Mouse (Mus musculus) forebrain, embryonic 14.5 days (tissue): Measurements from ENCODE around the gene Tek. TPM values are rescaled to one million over a fixed set of nuclear protein-coding genes. Genes with fewer than 3 reads are reported as not detected.
"Not testable (repeated sequence)": the region's sequence is repeated elsewhere in the genome, so short reads cannot be mapped to it uniquely, and the experiment has no call there.

Source experiments
- ATAC-seq: fragments of 200-750 bp; cut with Nextera tagmentation; 2 replicates; pipeline ENCODE4 v1.8.0; 2017; ENCODE audit warnings: mild to moderate bottlenecking, moderate library complexity
- DNase-seq: peaks from one replicate; pipeline ENCODE4 v3.0.0-alpha.2; 2015; ENCODE audit warnings: low spot score
- H3K27ac ChIP-seq: fragments of 300-500 bp; sonication (generic); 2 replicates; pipeline ENCODE4 v1.5.1; 2014; ENCODE audit warnings: low read depth, mild to moderate bottlenecking, control low read depth, low read length, moderate library complexity
- H3K27me3 ChIP-seq: fragments of 300-500 bp; sonication (generic); replicated peaks from 2 replicates; pipeline ENCODE4 v1.6.1; 2014; ENCODE audit warnings: low read length, control low read depth, mixed read lengths; ENCODE audit not compliant: control insufficient read depth, insufficient read depth
- H3K36me3 ChIP-seq: fragments of 300-500 bp; sonication (generic); 2 replicates; pipeline ENCODE4 v1.6.1; 2014; ENCODE audit warnings: low read length, control low read depth; ENCODE audit not compliant: control insufficient read depth, insufficient read depth
- H3K4me1 ChIP-seq: fragments of 300-500 bp; sonication (generic); 2 replicates; pipeline ENCODE4 v1.6.1; 2014; ENCODE audit warnings: antibody characterized with exemption, low read length, control low read depth; ENCODE audit not compliant: control insufficient read depth, insufficient read depth
- H3K4me2 ChIP-seq: fragments of 300-500 bp; sonication (generic); 2 replicates; pipeline ENCODE4 v1.6.1; 2014; ENCODE audit warnings: mild to moderate bottlenecking, control low read depth, low read length
- H3K4me3 ChIP-seq: fragments of 300-500 bp; sonication (generic); 2 replicates; pipeline ENCODE4 v1.5.1; 2014; ENCODE audit warnings: low read depth, low read length, control low read depth
- H3K9ac ChIP-seq: fragments of 300-500 bp; sonication (generic); 2 replicates; pipeline ENCODE4 v1.6.1; 2014; ENCODE audit warnings: mild to moderate bottlenecking, low read length, control low read depth, moderate library complexity
- H3K9me3 ChIP-seq: fragments of 300-500 bp; sonication (generic); replicated peaks from 2 replicates; pipeline ENCODE4 v1.6.1; 2016; ENCODE audit warnings: low read length, control low read depth, mixed read lengths; ENCODE audit not compliant: control insufficient read depth
- WGBS: fragments of 180-500 bp; shearing (Covaris S2); extraction: QIAGEN DNeasy Blood & Tissue Kit; methylation state at CpG from one replicate; pipeline ENCODE4 v1.1.7; 2014; 5-methylcytosine and 5-hydroxymethylcytosine counted together
- polyA plus RNA-seq: library from polyadenylated mRNA; unstranded; fragments of >200 nt; fragmentation: Nextera tagmentation; extraction: Ambion mirVana; gene quantifications from 2 replicates; pipeline ENCODE4 v1.2.1, GENCODE M21; 2014

Gene Tek
- polyA plus RNA-seq, result 7.7 and 9.9 TPM in 2 replicates

DNA sequence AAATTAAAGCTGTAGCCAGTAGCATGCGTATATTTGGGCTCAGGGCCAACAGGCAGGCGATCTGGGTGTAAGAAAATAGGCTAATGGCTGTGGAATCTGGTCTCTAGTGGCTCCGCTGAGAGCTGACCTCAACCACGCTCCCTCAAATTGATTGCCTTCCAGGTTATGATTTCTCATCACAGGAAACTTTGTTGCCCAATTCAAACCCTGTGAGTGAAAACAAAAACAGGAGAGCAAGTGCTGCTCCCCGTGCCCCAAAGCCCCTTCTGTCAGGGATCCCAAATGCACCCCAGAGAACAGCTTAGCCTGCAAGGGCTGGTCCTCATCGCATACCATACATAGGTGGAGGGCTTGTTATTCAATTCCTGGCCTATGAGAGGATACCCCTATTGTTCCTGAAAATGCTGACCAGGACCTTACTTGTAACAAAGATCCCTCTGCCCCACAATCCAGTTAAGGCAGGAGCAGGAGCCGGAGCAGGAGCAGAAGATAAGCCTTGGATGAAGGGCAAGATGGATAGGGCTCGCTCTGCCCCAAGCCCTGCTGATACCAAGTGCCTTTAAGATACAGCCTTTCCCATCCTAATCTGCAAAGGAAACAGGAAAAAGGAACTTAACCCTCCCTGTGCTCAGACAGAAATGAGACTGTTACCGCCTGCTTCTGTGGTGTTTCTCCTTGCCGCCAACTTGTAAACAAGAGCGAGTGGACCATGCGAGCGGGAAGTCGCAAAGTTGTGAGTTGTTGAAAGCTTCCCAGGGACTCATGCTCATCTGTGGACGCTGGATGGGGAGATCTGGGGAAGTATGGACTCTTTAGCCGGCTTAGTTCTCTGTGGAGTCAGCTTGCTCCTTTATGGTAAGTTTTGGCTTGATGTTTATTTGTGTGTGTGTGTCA, at the start of gene Tek:
Gene Tek, plus strand, starts transcription at position 452 of the 894 bp plus-strand sequence.
- ATAC-seq, result no peak
- 80% methylated on average over 16 of the region's 16 CpGs for WGBS
- Histone ChIP-seq H3K4me3 (no peak within 1 kb of the TSS), H3K9me3 (no peaks in the 10 kb centered on the region), H3K4me2 (no peak within 1 kb of the TSS), H3K27me3 (no peaks in the 10 kb centered on the region), H3K27ac (no peak within 1 kb of the TSS), H3K4me1 (no peaks in the 10 kb centered on the region), H3K9ac (no peak within 1 kb of the TSS), H3K36me3 (no peaks in the 10 kb centered on the region)
- DNase-seq, result no peak

GRCm38 (mm10) chr4:94689804-94690203, 49.3 kb upstream of the Tek start:
- not testable (repeated sequence) for ATAC-seq, H3K4me3 ChIP-seq, H3K9ac ChIP-seq, DNase-seq, H3K4me2 ChIP-seq, H3K4me1 ChIP-seq, H3K27me3 ChIP-seq, H3K9me3 ChIP-seq, H3K27ac ChIP-seq
- WGBS, result 89% methylated on average over 2 of the region's 2 CpGs
- peaks cover 18% of the 10 kb centered on the region for H3K36me3 ChIP-seq

GRCm38 (mm10) chr4:94691078-94691477, 48.0 kb upstream of the Tek start:
- H3K9ac ChIP-seq, result no peak overlapping the region
- no peaks in the 10 kb centered on the region for H3K27me3 ChIP-seq
- DNase-seq (no peak), ATAC-seq (no peak)
- no peaks in the 10 kb centered on the region for H3K9me3 ChIP-seq
- H3K36me3 ChIP-seq, result peaks cover 18% of the 10 kb centered on the region
- WGBS, result 92% methylated on average over 4 of the region's 4 CpGs
- no peaks in the 10 kb centered on the region for H3K4me1 ChIP-seq
- H3K27ac ChIP-seq, result no peak overlapping the region
- H3K4me3 ChIP-seq, result no peak overlapping the region
- no peak overlapping the region for H3K4me2 ChIP-seq

DNA sequence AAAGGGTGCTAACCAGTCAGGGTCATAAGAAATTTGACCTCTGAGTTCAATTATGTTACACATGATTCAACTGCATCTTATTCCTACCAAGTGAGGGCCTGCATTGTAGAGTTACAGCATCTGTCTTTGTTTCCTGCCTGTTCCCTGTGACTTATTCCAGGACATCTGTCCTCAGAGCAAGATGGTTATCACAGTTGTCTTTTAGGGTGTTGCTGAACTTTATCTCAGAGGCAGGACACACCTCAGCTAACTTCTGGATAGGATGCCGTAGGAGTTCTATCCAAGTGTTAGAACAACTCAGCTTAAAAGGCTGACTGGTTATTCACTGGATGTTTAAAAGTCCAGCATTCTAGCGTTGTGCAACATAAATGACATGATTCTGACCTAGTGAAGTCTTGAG, 46.9 kb upstream of the Tek start:
- Histone ChIP-seq H3K4me2 (no peak overlapping the region), H3K4me3 (no peak overlapping the region), H3K9ac (no peak overlapping the region), H3K27ac (no peak overlapping the region), H3K27me3 (no peaks in the 10 kb centered on the region), H3K4me1 (no peaks in the 10 kb centered on the region), H3K36me3 (peaks cover 12% of the 10 kb centered on the region), H3K9me3 (no peaks in the 10 kb centered on the region)
- DNase-seq, result no peak
- ATAC-seq, result no peak
- WGBS, result 91% methylated on average over 2 of the region's 2 CpGs

- Histone ChIP-seq H3K9me3 (no peaks in the 10 kb centered on the region), H3K36me3 (no peaks in the 10 kb centered on the region), H3K27me3 (no peaks in the 10 kb centered on the region), H3K9ac (no peak overlapping the region), H3K27ac (no peak overlapping the region), H3K4me1 (no peaks in the 10 kb centered on the region), H3K4me3 (no peak overlapping the region), H3K4me2 (no peak overlapping the region)
- DNase-seq (no peak), ATAC-seq (no peak)
- WGBS, result 91% methylated on average over 3 of the region's 3 CpGs
Observed at GRCm38 (mm10) chr4:94696368-94696767, 42.7 kb upstream of the Tek start.

DNA sequence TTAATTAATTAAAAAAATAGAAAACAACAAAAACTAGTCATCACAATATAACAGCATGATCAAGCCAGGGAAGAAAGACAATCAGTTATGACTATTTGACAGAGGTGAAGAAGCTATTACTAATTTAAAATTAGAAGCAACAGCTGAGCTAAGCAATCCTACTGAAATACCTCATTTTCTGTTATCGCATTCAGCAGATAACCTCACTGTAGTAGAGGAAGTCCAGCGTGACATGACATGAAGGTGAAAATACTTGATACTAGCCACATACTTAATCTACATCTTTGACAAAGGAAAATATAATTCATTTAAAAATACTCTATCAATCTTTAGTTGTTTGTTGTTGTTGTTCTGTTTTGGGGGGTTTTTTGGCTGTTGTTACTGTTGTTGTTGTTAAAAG, 28.1 kb upstream of the Tek start:
- Histone ChIP-seq H3K4me1 (0 out of 2 replicates have a peak, but pooled peaks cover 2% of the 10 kb centered on the region), H3K27me3 (no peaks in the 10 kb centered on the region), H3K27ac (no peak overlapping the region), H3K4me2 (no peak overlapping the region), H3K36me3 (no peaks in the 10 kb centered on the region), H3K4me3 (no peak overlapping the region), H3K9me3 (no peaks in the 10 kb centered on the region), H3K9ac (no peak overlapping the region)
- 100% methylated on average over 2 of the region's 2 CpGs for WGBS
- DNase-seq, result no peak
- ATAC-seq, result no peak

DNA sequence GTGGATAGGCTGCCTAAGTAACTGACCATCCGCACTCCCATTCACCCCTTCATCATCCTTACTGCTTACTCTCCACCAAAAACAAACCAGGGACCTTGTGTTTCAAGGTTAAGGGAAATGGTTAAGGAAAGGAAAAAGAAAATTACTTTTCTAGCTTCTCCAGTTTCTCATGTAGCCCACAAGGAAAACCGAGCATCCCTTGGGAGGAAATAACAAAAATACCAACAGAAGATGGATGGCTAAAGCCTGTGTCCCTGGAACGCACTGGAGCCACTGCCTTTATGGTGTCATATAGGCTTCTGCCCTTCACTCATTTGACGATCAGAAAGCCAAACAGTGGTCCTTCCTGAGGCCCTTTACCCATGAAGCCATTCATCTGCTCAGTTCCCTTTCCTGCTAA, 27.7 kb upstream of the Tek start:
- no peak overlapping the region for H3K9ac ChIP-seq
- no peaks in the 10 kb centered on the region for H3K9me3 ChIP-seq
- H3K4me3 ChIP-seq, result no peak overlapping the region
- 0 out of 2 replicates have a peak, but pooled peaks cover 2% of the 10 kb centered on the region for H3K4me1 ChIP-seq
- no peak overlapping the region for H3K27ac ChIP-seq
- DNase-seq (no peak), ATAC-seq (no peak)
- no peak overlapping the region for H3K4me2 ChIP-seq
- 88% methylated on average over 4 of the region's 4 CpGs for WGBS
- H3K27me3 ChIP-seq, result no peaks in the 10 kb centered on the region
- no peaks in the 10 kb centered on the region for H3K36me3 ChIP-seq

DNA sequence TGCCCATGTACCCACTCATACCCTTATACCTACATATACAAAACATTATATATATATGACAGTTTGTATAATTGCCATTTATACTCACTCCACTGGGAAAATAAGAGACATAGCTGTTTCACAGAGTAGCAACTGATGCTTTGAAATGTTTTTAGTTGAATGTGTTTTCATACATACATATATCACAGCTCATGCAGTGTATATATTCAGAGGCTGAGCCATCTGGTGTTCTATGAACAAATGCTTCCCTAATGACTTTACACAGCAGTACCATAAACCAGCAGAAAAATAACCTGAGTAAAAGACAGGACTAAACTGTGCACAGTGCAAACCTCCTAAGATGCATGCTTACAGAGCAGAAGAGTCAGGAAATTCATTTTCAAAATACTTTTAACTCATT, 25.3 kb upstream of the Tek start:
- Histone ChIP-seq H3K4me2 (no peak overlapping the region), H3K4me1 (0 out of 2 replicates have a peak, but pooled peaks cover 2% of the 10 kb centered on the region), H3K36me3 (no peaks in the 10 kb centered on the region), H3K9ac (no peak overlapping the region), H3K27ac (no peak overlapping the region), H3K4me3 (no peak overlapping the region), H3K27me3 (no peaks in the 10 kb centered on the region), H3K9me3 (no peaks in the 10 kb centered on the region)
- ATAC-seq, result no peak
- DNase-seq, result peak; percentile 4

DNA sequence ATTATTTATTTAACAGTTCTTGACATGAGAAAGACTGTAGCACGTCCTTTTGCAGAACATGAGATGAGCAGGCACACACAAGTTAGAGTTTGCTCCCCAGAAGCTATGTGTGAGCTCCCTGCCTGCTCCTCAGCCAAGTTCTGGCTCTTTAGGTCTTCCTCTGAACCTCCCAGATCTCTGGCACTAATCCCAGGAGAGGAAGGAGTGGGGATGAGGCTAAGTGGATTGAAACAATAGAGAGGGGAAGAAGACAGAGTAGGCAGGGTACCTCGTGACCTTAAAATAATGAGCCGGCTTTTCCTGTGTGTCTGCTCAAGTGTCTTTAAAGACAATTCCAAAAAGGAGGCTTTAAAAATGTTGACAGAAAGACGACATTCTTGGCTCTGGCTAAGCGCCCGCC, 23.9 kb upstream of the Tek start:
- 40% methylated on average over 6 of the region's 6 CpGs for WGBS
- ATAC-seq (no peak), DNase-seq (peak; percentile 3)
- Histone ChIP-seq H3K27me3 (no peaks in the 10 kb centered on the region), H3K36me3 (no peaks in the 10 kb centered on the region), H3K27ac (no peak overlapping the region), H3K9ac (no peak overlapping the region), H3K4me1 (0 out of 2 replicates have a peak, but pooled peaks cover 2% of the 10 kb centered on the region), H3K4me2 (no peak overlapping the region), H3K9me3 (no peaks in the 10 kb centered on the region), H3K4me3 (no peak overlapping the region)
